Mouse (Mus musculus) spleen, adult 18-20 months (tissue): ENCODE data around the gene Map3k5.

Experiments
- DNase-seq, 2 experiments: peaks; one replicate each; pipeline ENCODE4 v3.0.0; 2022; ENCODE audit warnings: mixed read lengths in 2 of 2

The Map3k5 gene

GRCm38 (mm10) chr10:20167467-20167866, 233.2 kb downstream of the Map3k5 start:
- DNase-seq: no peak

- no peak for DNase-seq
These were observed 235.0 kb downstream of the Map3k5 start for GRCm38 (mm10) chr10:20169182-20169674.

- DNase-seq: no peak
These were observed 235.8 kb downstream of the Map3k5 start for GRCm38 (mm10) chr10:20169927-20170604.

GRCm38 (mm10) chr10:20170605-20171088, 236.4 kb downstream of the Map3k5 start:
- DNase-seq: no peak

- DNase-seq: no peak
These were observed 236.9 kb downstream of the Map3k5 start for GRCm38 (mm10) chr10:20171209-20171608.

GRCm38 (mm10) chr10:20171756-20172155, 237.5 kb downstream of the Map3k5 start:
- DNase-seq: no peak

- DNase-seq: no peak
These were observed 239.5 kb downstream of the Map3k5 start for GRCm38 (mm10) chr10:20173733-20174132.

- DNase-seq: no peak
These were observed 241.8 kb downstream of the Map3k5 start for GRCm38 (mm10) chr10:20176054-20176453.

- no peak for DNase-seq
These were observed 244.7 kb downstream of the Map3k5 start for GRCm38 (mm10) chr10:20178807-20179605.

- no peak for DNase-seq
These were observed 246.9 kb downstream of the Map3k5 start for GRCm38 (mm10) chr10:20181198-20181597.

- DNase-seq: no peak
These were observed 247.6 kb downstream of the Map3k5 start for GRCm38 (mm10) chr10:20181680-20182399.

- no peak for DNase-seq
These were observed 250.1 kb downstream of the Map3k5 start for GRCm38 (mm10) chr10:20184326-20184725.

- no peak for DNase-seq
These were observed 251.0 kb downstream of the Map3k5 start for GRCm38 (mm10) chr10:20185264-20185663.

GRCm38 (mm10) chr10:20185806-20186205, 251.5 kb downstream of the Map3k5 start:
- no peak for DNase-seq

- no peak for DNase-seq
These were observed 252.6 kb downstream of the Map3k5 start for GRCm38 (mm10) chr10:20186800-20187273.

- no peak for DNase-seq
These were observed 256.0 kb downstream of the Map3k5 start for GRCm38 (mm10) chr10:20190139-20190747.
